Mouse (Mus musculus): ENCODE results near the gene Lrrc3b.

The Lrrc3b gene

DNA sequence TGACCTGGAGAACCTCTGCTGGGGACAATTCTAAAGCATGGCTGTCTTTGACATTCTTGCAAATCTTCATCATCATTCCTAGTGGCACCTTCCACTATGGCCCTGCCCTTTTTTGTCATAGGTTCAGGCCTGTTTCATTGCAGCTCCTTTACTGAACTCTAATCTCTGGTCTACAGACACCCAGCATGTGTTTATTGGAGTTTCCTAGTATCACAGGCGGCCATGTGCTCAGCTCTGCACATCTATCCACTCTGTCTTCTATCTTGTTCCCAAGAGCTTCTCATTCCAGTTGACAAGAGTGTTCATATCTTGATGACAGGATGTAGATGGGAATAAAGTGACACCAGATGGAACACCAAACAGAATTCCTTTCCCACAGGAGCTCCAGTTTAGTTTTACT, 108.6 kb downstream of the Lrrc3b start:
- DNase-seq (ENCODE audit: low spot score): no peak

DNA sequence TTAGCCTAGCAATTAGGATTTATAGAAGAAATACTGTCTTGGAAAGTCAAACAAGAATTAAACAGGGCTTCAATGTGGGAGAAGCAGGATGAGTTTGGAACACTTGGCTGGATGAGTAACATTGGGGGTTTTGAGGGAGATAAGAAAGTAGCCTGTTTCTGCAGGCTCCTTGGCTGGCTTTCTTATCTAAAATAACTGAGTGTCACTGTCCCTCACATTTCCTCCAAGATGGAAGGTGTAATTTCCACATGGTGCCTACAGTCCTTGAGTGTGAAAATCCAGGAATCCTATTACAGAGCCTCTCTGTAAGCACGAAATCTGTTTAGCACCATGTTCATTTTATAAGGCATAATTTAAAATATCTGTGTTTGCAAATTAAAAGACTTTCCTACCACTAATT, 112.9 kb downstream of the Lrrc3b start:
- no peak for DNase-seq (ENCODE audit: low spot score)

DNA sequence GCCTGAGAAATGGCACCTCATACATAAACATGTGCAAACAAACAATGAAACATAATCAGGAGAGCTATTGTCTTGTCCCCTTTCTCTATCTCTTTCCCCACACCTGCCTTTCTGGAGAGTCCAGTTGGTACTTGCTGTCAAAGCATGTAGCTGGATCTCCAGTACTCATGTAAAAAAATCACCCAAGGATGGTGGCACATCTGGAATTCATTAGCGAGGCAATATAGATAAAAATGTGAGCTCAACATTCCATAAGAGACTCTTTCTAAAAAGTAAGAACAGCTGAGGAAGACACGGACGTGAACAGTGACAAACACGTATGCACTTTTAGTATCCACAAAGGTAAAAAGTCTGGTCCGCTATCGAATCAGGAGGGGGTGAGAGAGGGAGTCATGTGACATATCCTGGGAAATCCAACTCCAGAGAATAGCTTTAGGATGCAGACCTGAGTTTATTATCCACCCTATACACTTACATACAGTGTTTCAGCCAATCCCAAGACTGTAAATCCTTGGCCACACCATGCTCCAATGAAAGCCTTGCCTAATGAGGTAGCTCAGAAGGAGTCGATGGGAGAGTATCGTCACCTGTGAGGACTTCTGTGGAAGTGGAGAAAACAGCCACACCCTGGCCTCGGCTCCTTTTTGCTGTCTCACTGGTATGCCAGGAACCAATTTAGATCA, 116.2 kb downstream of the Lrrc3b start:
- no peak for DNase-seq (ENCODE audit: low spot score)

DNA sequence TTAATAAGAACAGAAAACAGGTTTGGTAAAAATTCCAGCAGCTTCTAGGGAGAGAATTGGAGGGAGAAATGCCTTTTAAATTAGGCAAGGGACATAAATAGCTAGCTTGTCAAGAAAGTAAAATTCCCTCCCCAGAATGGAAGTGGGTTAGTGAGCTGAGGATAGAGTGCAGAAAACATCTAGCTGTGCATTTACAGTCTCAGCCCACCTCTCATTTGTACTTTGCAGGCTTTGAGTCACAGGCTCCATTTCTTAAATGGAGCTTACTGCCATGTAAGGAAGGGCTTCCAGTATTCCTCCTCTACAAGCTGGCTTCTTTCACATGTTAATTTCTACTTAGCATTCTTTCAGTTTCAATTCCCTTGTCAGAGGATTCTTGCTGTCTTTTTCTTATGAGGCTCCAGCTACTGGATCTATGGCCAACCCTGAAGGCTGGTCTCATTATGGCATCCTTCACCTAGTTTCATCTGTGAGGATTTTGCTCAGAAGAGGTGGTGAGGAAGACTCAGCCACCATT, 119.3 kb downstream of the Lrrc3b start:
- DNase-seq (ENCODE audit: low spot score): no peak

DNA sequence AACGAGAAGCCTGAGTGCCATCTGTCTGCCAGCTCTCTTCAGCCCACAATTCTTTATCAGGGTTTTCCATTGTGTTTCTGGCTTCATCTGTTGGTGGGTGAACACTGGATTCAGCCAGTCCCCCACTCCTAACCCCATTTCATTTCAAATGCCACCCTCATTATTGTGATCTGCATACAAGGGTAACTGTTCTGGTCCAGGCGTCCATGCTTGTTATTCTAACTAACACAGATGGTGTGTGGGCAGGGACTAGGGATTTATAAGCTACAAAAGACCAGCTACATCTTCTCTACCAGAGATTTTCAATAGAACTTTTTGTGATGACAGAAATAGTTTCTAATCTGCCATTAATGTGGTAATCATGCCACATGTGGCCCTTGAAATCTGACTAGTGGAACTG, 130.2 kb downstream of the Lrrc3b start:
- DNase-seq (ENCODE audit: low spot score): peak; percentile 39

Measured in layer of hippocampus, adult 9-10 months (tissue).